Mouse (Mus musculus): ENCODE measurements around the gene Cmtm2a. TPM values are rescaled to one million over a fixed set of nuclear protein-coding genes. Genes with fewer than 3 reads are reported as not detected.

Cmtm2a gene
- not detected in 2 replicates for polyA plus RNA-seq (2015; fragmentation: Nextera tagmentation; extraction: Ambion mirVana)

GRCm38 (mm10) chr8:104293081-104293480 lies at the start of gene Cmtm2a:
Gene Cmtm2a, minus strand, starts transcription at chr8:104293181.

DNA sequence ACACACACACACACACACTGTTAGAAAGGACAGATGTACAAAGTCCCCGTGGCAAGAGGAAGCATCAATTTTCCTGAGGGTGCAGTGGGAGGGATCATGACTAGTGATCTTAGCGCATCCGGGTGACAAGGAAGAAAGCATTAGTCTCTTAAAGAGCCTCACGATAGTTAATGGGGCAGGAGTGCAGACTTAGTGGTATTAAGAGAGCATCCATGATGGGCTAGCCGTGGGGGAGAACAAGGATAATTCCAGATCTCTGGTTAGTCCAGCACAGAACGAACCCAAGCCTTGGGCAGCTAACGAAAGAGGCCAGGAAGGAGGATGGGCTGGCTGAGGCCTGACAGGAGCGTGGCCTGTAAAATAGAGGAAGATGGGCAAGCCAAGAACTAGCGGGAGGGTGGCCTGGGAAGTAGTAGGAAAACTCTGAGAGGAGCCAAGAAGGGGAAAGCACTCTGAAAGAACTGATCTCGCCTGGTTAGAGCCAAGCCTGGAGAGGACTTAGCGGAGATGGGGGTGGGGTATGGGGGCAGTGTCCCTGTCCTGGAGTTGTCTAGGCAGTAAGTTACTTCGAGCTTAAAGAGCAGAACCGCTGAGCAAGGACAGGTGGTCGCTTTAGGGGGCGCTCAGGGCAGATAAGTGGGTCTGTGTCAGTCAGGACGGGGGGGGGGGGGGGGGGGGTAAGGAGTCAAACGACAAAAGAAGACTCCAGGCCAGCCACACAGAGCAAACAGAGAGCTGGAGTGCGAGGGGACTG lies 46.4 kb upstream of the Cmtm2a start, which contains the start of gene Cmtm3:
TSS of gene Cmtm3 (plus strand) at position 182 of the 754 bp plus-strand sequence.

GRCm38 (mm10) chr8:104321930-104322329 lies 28.9 kb upstream of the Cmtm2a start, which contains the start of gene Cmtm2b:
Gene Cmtm2b, plus strand, starts transcription at chr8:104322230.

DNA sequence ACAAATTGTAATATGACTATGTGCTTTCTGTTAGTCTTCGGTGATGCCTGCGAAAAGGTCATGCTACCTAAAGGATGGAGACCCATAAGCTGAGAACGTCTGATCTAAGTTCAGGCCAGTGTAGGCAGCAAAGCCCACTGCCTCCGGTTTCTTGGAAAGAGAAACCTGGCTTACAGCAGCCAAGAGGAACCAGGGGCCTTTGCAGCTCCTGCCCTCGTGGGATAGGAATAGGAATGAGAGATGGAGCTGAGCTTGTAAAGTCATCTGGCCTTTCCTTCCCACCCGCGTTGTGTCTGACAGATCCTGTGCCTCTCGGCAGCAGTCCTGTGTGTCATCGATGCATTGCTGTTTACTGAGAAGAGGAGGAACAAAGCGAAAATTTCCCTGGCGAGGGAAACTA lies 28.3 kb upstream of the Cmtm2a start, which contains the start of gene Gm11020:
TSS of gene Gm11020 (plus strand) at position 301 of the 400 bp plus-strand sequence.

DNA sequence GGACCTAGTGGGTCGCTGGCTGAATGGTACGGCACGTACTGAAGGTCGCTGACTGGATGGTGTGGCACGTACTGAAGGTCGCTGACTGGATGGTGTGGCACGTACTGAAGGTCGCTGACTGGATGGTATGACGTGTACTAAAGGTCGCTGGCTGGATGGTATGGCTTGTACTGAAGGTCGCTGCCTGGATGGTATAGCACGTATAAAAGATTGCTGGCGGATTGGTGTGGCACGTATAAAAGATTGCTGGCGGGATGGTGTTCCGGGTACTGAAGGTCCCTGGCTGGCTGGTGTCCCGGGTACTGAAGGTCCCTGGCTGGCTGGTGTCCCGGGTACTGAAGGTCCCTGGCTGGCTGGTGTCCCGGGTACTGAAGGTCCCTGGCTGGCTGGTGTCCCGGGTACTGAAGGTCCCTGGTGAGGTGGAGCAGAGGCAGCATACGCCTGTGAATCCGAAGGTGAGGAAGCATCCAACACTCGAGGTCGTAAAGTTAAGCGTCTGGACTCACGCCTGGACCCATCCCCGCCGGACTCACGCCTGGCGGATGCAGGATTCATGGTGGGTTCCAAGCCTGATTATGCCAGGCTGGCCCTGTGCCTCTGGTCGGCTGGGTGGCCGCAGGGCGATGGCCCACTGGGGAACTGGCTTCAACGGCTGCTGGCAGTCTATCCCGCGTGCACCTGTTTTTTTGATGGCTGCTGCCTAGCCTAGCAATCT lies 16.6 kb upstream of the Cmtm2a start, which contains the start of the genes Gm45711 and Cmtm1:
TSS of gene Gm45711 (minus strand) at position 641 of the 715 bp plus-strand sequence.
TSS of gene Cmtm1 (minus strand) at position 705 of the 715 bp plus-strand sequence.

DNA sequence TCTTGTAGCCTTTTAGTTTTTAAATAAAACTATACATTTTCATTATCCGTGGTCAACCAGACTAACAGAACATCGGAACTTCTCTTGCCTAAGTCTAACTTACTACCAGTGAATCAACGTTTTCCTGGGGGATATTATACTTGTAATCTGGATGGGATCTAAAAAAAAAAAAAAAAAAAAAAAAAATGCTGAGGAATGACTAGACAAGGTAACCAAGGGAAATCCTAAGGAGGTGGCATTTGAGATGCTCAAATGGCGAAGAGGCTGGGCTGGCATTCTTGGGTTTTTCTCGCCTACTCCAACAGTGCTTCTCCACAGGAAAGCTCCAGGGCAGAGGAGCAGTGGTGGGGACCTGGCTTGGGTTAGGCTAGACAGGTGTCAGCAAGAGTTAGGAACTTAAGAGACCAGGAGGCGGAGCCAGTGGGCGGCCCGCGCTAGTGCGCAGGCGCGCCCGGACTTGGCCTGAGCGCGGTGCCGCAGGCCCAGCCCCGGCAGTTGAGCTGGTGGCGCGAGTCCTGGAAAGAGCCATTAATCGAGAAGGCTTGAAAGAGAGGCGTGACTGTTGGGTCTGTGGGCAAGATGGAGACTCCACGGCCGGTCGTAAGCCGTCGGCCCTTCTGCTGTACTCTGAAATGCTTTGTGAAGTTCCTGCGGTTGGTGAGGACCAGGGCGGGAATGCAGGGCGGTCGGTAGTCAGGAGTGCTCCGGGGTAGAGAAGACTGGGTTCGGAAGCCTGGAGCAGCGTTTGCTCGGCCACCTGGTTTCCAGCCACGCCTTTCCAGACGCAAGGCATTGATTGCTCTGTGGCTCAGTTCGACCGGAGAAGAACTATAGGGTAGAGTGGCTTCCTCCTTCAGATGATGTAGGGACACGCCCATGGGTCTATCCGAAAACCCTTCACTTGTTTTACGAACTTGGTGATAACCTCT lies 42.3 kb downstream of the Cmtm2a start, which contains the start of gene Cklf:
TSS of gene Cklf (plus strand) at position 423 of the 929 bp plus-strand sequence.

GRCm38 (mm10) chr8:104248276-104248675 lies 44.7 kb downstream of the Cmtm2a start, which contains the start of gene Tk2:
Gene Tk2, minus strand, starts transcription at chr8:104248558.

Other genes with a start within 250 kb of the Cmtm2a start
- 10.1 and 10.2 TPM in 2 replicates for gene Cdh5, start 191.6 kb downstream of the Cmtm2a start, polyA plus RNA-seq (2015; fragmentation: Nextera tagmentation; extraction: Ambion mirVana)
- gene Bean1, start 122.7 kb downstream of the Cmtm2a start, polyA plus RNA-seq (2015; fragmentation: Nextera tagmentation; extraction: Ambion mirVana), result 18.3 and 18.5 TPM in 2 replicates
- 41.3 and 47.5 TPM in 2 replicates for gene Tk2, start 44.6 kb downstream of the Cmtm2a start, polyA plus RNA-seq (2015; fragmentation: Nextera tagmentation; extraction: Ambion mirVana)
- gene Cklf, start 42.3 kb downstream of the Cmtm2a start, polyA plus RNA-seq (2015; fragmentation: Nextera tagmentation; extraction: Ambion mirVana), result 34.6 and 35.5 TPM in 2 replicates
- gene Gm45711, start 16.9 kb upstream of the Cmtm2a start, polyA plus RNA-seq (2015; fragmentation: Nextera tagmentation; extraction: Ambion mirVana), result not detected in 2 replicates
- gene Cmtm1, start 17.0 kb upstream of the Cmtm2a start, polyA plus RNA-seq (2015; fragmentation: Nextera tagmentation; extraction: Ambion mirVana), result not detected in 2 replicates
- gene Gm11020, start 28.4 kb upstream of the Cmtm2a start, polyA plus RNA-seq (2015; fragmentation: Nextera tagmentation; extraction: Ambion mirVana), result not detected in 2 replicates
- gene Cmtm2b, start 29.0 kb upstream of the Cmtm2a start, polyA plus RNA-seq (2015; fragmentation: Nextera tagmentation; extraction: Ambion mirVana), result not detected in 2 replicates
- 42.9 and 43.7 TPM in 2 replicates for gene Cmtm3, start 46.2 kb upstream of the Cmtm2a start, polyA plus RNA-seq (2015; fragmentation: Nextera tagmentation; extraction: Ambion mirVana)
- 3.6 TPM in 2 replicates for gene Cmtm4, start 102.6 kb upstream of the Cmtm2a start, polyA plus RNA-seq (2015; fragmentation: Nextera tagmentation; extraction: Ambion mirVana)
- 64.4 and 64.5 TPM in 2 replicates for gene Dync1li2, start 149.9 kb upstream of the Cmtm2a start, polyA plus RNA-seq (2015; fragmentation: Nextera tagmentation; extraction: Ambion mirVana)
- gene Terb1, start 216.7 kb upstream of the Cmtm2a start, polyA plus RNA-seq (2015; fragmentation: Nextera tagmentation; extraction: Ambion mirVana), result 0.75 and 0.86 TPM in 2 replicates
- gene Nae1, start 241.5 kb upstream of the Cmtm2a start, polyA plus RNA-seq (2015; fragmentation: Nextera tagmentation; extraction: Ambion mirVana), result 80.8 and 85.7 TPM in 2 replicates
- 2.8 and 3.6 TPM in 2 replicates for gene Car7, start 241.5 kb upstream of the Cmtm2a start, polyA plus RNA-seq (2015; fragmentation: Nextera tagmentation; extraction: Ambion mirVana)